Mouse (Mus musculus) stomach, postnatal 0 days (tissue): Measurements from ENCODE around the gene Ffar1.

ENCODE experiments used
- CTCF ChIP-seq: IDR thresholded peaks from 2 replicates; pipeline ENCODE4 v1.5.1; 2016; ENCODE audit warnings: antibody characterized with exemption, low read depth, mild to moderate bottlenecking, moderate library complexity
- EP300 ChIP-seq: optimal IDR thresholded peaks from 2 replicates; pipeline ENCODE3; 2016; ENCODE audit warnings: antibody characterized with exemption

DNA sequence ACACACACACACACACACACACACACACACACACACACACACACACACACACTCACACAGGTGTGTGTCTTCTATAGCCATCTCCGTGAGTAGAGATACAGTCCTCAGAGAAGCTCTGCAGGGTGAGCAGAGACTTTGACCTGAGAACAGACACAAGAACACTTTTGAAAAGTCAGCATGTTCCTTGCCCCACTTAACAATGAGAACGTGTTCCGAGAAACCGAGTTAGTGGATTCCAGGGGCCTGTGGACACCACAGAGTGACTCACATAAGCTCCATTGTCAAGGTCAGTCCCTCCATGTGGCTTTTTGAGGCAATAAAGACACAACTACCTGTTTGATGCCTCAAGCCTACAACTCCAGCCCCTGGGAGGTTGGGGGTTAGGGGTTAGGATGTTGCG, 14.0 kb downstream of the Ffar1 start:
- TF ChIP-seq CTCF (no peak), EP300 (no peak)
